Comparison of ENCODE assay signal across 16 mouse cellular contexts in the genomic region with DNA sequence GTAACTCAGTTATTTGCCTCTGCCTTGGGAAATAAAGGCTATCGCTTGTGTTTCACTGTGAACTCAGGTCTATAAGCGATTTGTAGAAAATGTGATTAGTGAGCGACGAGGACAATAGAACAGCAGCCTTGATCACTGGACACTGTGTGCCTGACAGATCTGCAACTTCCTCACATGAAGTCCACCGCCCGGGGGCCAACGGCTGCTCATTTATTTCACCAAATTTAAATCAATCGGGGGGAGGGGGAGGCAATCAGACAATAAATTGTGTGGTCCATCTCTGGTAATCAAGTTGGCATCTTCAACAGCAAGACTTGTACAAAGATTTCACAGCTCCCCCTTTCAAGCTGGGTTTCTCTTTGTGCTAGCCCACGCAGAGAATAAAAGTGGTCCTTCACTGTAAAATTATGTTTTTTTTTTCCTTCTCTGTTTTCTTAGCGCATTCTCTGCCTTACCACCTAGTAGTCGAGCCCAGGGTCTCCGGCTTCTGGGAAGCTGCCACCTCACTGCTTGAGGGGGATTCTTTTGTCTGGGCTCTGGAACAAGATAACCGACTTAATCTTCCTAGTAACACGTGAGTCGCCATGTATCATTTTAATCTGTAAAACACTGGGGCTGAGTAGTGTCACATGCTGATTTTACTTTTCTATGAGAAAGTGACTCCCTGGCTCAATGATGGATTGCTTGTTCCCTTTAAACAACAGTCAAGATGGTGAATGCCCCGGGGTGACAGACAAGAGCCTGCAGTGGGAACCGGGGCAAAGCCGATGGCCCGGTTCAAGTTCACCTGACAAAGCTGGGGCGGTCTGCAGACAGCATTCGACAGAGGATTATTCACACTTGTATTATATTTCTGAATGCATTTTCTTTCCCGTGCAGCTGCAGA. TPM values are rescaled to one million over a fixed set of nuclear protein-coding genes. Genes with fewer than 3 reads are reported as not detected.
DNase-seq lines count a peak whose midpoint lies in the region; ATAC-seq and TF ChIP-seq lines count a peak whose summit lies in the region.
"Had no signal": no experiment of that assay in that cellular context is flagged by ENCODE, and none has a peak within 500 bp of the region (broad histone marks: within the 10 kb centered on the region; RNA-seq: fewer than 3 reads in every experiment).

No protein-coding gene starts in this region.

- WGBS in forebrain, embryonic 13.5 days, result 13% methylated on average over 22 of the region's 22 CpGs
- WGBS in hindbrain, embryonic 16.5 days, result 23% methylated on average over 22 of the region's 22 CpGs
- 26% methylated on average over 22 of the region's 22 CpGs for WGBS in neural tube, embryonic 12.5 days

- H3K9ac ChIP-seq in forebrain, embryonic 13.5 days, result peak overlapping the region; percentile 10
- H3K9ac ChIP-seq in hindbrain, embryonic 16.5 days (ENCODE audit: low read depth, low read length), result no peak overlapping the region
- no peak overlapping the region for H3K9ac ChIP-seq in neural tube, embryonic 12.5 days
- H3K9ac ChIP-seq: embryonic facial prominence, embryonic 13.5 days; liver, embryonic 13.5 days had no signal

- TF ChIP-seq CTCF in brain, embryonic 14.5 days (IDR thresholded peaks at IDR 0.05; ENCODE audit: borderline replicate concordance, extremely low read depth, insufficient read depth, insufficient read length), result no peak

- H3K36me3 ChIP-seq in forebrain, embryonic 13.5 days (ENCODE audit: poor library complexity, severe bottlenecking), result no peaks in the 10 kb centered on the region
- H3K36me3 ChIP-seq in hindbrain, embryonic 16.5 days (ENCODE audit: control insufficient read depth, insufficient read depth, low read length), result no peaks in the 10 kb centered on the region
- no peaks in the 10 kb centered on the region for H3K36me3 ChIP-seq in neural tube, embryonic 12.5 days
- H3K36me3 ChIP-seq: embryonic facial prominence, embryonic 13.5 days; liver, embryonic 13.5 days had no signal

- peak; percentile 45; the same call in 1 of the 2 replicates for ATAC-seq in forebrain, embryonic 13.5 days
- ATAC-seq in hindbrain, embryonic 16.5 days, result no peak
- peak; percentile 71 for ATAC-seq in neural tube, embryonic 12.5 days (ENCODE audit: low FRiP score, low read depth)
- ATAC-seq in inflammation-experienced regulatory T-cells, adult 6 months, result no peak

- no peaks in the 10 kb centered on the region for H3K9me3 ChIP-seq in forebrain, embryonic 13.5 days (replicated peaks)
- H3K9me3 ChIP-seq in hindbrain, embryonic 16.5 days (ENCODE audit: control insufficient read depth, low read length), result no peaks in the 10 kb centered on the region
- no peaks in the 10 kb centered on the region for H3K9me3 ChIP-seq in neural tube, embryonic 12.5 days
- H3K9me3 ChIP-seq: embryonic facial prominence, embryonic 13.5 days; liver, embryonic 13.5 days had no signal

- peaks cover 23% of the 10 kb centered on the region for H3K4me1 ChIP-seq in forebrain, embryonic 13.5 days
- peaks cover 4% of the 10 kb centered on the region; the same call in 1 of the 2 replicates for H3K4me1 ChIP-seq in hindbrain, embryonic 16.5 days (ENCODE audit: control insufficient read depth, insufficient read depth, low read depth, low read length)
- H3K4me1 ChIP-seq in neural tube, embryonic 12.5 days, result peaks cover 18% of the 10 kb centered on the region
- H3K4me1 ChIP-seq: liver, embryonic 13.5 days had no signal

- H3K4me2 ChIP-seq in forebrain, embryonic 13.5 days, result peak overlapping the region; percentile 38
- H3K4me2 ChIP-seq in hindbrain, embryonic 16.5 days (ENCODE audit: low read length), result peak overlapping the region; percentile 49
- peak overlapping the region; percentile 42 for H3K4me2 ChIP-seq in neural tube, embryonic 12.5 days (replicated peaks)
- H3K4me2 ChIP-seq: embryonic facial prominence, embryonic 13.5 days; liver, embryonic 13.5 days had no signal

- peaks cover 18% of the 10 kb centered on the region for H3K27me3 ChIP-seq in forebrain, embryonic 13.5 days
- no peaks in the 10 kb centered on the region for H3K27me3 ChIP-seq in hindbrain, embryonic 16.5 days (replicated peaks; ENCODE audit: control insufficient read depth, insufficient read depth, low read length)
- H3K27me3 ChIP-seq in neural tube, embryonic 12.5 days (replicated peaks), result no peaks in the 10 kb centered on the region
- H3K27me3 ChIP-seq: embryonic facial prominence, embryonic 13.5 days; liver, embryonic 13.5 days had no signal

- peak; percentile 77 for DNase-seq in brain, embryonic 14.5 days (ENCODE audit: low read depth)
- DNase-seq in layer of hippocampus, adult 8-10 months (ENCODE audit: low spot score in 2 of 2), result no peak
- no peak for DNase-seq in layer of hippocampus, postnatal 25 days (ENCODE audit: extremely low spot score in 1 of 2, low spot score in 1 of 2)
- DNase-seq: cerebellum, adult 9-10 months; heart, postnatal 36 days; layer of hippocampus, adult 9-11 months; liver, embryonic 13.5 days; right cerebral cortex, adult 18-20 months had no signal

- no peak for TF ChIP-seq POLR2A in brain, embryonic 14.5 days (IDR thresholded peaks at IDR 0.05; ENCODE audit: borderline replicate concordance, extremely low read depth, insufficient read depth, insufficient read length, poor library complexity, severe bottlenecking)

- H3K27ac ChIP-seq in forebrain, embryonic 13.5 days, result peak overlapping the region; percentile 58
- H3K27ac ChIP-seq in hindbrain, embryonic 16.5 days (ENCODE audit: low read depth, low read length), result no peak overlapping the region
- H3K27ac ChIP-seq in neural tube, embryonic 12.5 days, result no peak overlapping the region
- H3K27ac ChIP-seq: embryonic facial prominence, embryonic 13.5 days; liver, embryonic 13.5 days had no signal

- H3K4me3 ChIP-seq in forebrain, embryonic 13.5 days, result no peak overlapping the region
- H3K4me3 ChIP-seq in hindbrain, embryonic 16.5 days (ENCODE audit: low read length), result peak overlapping the region; percentile 4; the same call in 1 of the 2 replicates
- no peak overlapping the region for H3K4me3 ChIP-seq in neural tube, embryonic 12.5 days
- H3K4me3 ChIP-seq: embryonic facial prominence, embryonic 13.5 days; liver, embryonic 13.5 days had no signal

RNA-seq across cellular contexts. Expression of gene Neurog2, which starts 29.0 kb away (rescaled TPM):
- polyA plus RNA-seq in brain, embryonic 14.5 days (2012; rRNA removed), result 46.1 and 99.1 TPM in 2 replicates
- polyA plus RNA-seq in forebrain, embryonic 13.5 days (2015; fragmentation: Nextera tagmentation; extraction: Ambion mirVana), result 122 and 153 TPM in 2 replicates
- 2.4 and 3.4 TPM in 2 replicates for polyA plus RNA-seq in hindbrain, embryonic 16.5 days (2015; fragmentation: Nextera tagmentation; extraction: Ambion mirVana)
- 49.6 and 55.8 TPM in 2 replicates for polyA plus RNA-seq in neural tube, embryonic 12.5 days (2016; fragmentation: Nextera tagmentation; extraction: Ambion mirVana)
- under 1 TPM; 0.61 to 0.93 (median 0.74) TPM for total RNA-seq in layer of hippocampus, adult 8-10 months (2022)
- polyA plus RNA-seq in inflammation-experienced regulatory T-cells, adult 6 months (2017; shearing (Covaris generic)), result not detected
- total RNA-seq in layer of hippocampus, postnatal 25 days (2021), result 1 to 10 TPM; 1.7 TPM
- total RNA-seq: heart, adult 8-10 months; heart, postnatal 36 days; MEL had no signal
- polyA plus RNA-seq: kidney, embryonic 14.5 days; liver, embryonic 13.5 days had no signal

Comparison
In these comparisons a context has a peak if more than half of its experiments do, and no peak if none do; other contexts are left out.
1. ATAC-seq: peak in forebrain, embryonic 13.5 days (single experiment) and neural tube, embryonic 12.5 days (single experiment); none in hindbrain, embryonic 16.5 days (single experiment) and inflammation-experienced regulatory T-cells, adult 6 months (single experiment).
2. RNA of gene Neurog2, which starts 29.0 kb away (polyA plus RNA-seq): 122 to 153 TPM in forebrain, embryonic 13.5 days, 49.6 to 55.8 TPM in neural tube, embryonic 12.5 days and 46.1 to 99.1 TPM in brain, embryonic 14.5 days; 2.4 to 3.4 TPM in hindbrain, embryonic 16.5 days and not detected in inflammation-experienced regulatory T-cells, adult 6 months; every median in the first group is over 10 times any median in the second.
3. Peak in every context shown above with its lines, with median percentiles within 50 percentile points of each other: H3K4me2 ChIP-seq.